Mouse (Mus musculus): ENCODE results near the gene Fgf13. TPM values are rescaled to one million over a fixed set of nuclear protein-coding genes. Genes with fewer than 3 reads are reported as not detected.

Fgf13 gene
- polyA plus RNA-seq, 1 experiment: 8.3 TPM

- no peak for DNase-seq
- no peaks in the 10 kb centered on the region for H3K27me3 ChIP-seq (ENCODE audit: control insufficient read depth, insufficient read depth, low read length)
- WGBS: 92% methylated on average over 3 of the region's 3 CpGs
- TF ChIP-seq POLR2A (IDR thresholded peaks at IDR 0.05; ENCODE audit: control insufficient read depth, extremely low read depth, insufficient read depth, low read length, poor library complexity): no peak
- no peak overlapping the region for H3K4me3 ChIP-seq (ENCODE audit: control insufficient read depth, insufficient read depth, low read length)
- H3K4me1 ChIP-seq (replicated peaks; ENCODE audit: control insufficient read depth, insufficient read depth, low read length): no peaks in the 10 kb centered on the region
- no peaks in the 10 kb centered on the region for H3K36me3 ChIP-seq (ENCODE audit: control insufficient read depth, insufficient read depth, low read length)
- no peak overlapping the region for H3K27ac ChIP-seq (ENCODE audit: control insufficient read depth, insufficient read depth, low read length)
Measured at GRCm38 (mm10) chrX:59290916-59291411, 276.9 kb downstream of the Fgf13 start.

- no peaks in the 10 kb centered on the region for H3K4me1 ChIP-seq (replicated peaks; ENCODE audit: control insufficient read depth, insufficient read depth, low read length)
- no peaks in the 10 kb centered on the region for H3K27me3 ChIP-seq (ENCODE audit: control insufficient read depth, insufficient read depth, low read length)
- TF ChIP-seq CTCF (IDR thresholded peaks at IDR 0.05; ENCODE audit: borderline replicate concordance, control insufficient read depth, extremely low read depth, insufficient read depth, low read length, poor library complexity) (no peak), POLR2A (IDR thresholded peaks at IDR 0.05; ENCODE audit: control insufficient read depth, extremely low read depth, insufficient read depth, low read length, poor library complexity) (no peak)
- no peaks in the 10 kb centered on the region for H3K36me3 ChIP-seq (ENCODE audit: control insufficient read depth, insufficient read depth, low read length)
- no peak for DNase-seq
- H3K4me3 ChIP-seq (ENCODE audit: control insufficient read depth, insufficient read depth, low read length): no peak overlapping the region
- H3K27ac ChIP-seq (ENCODE audit: control insufficient read depth, insufficient read depth, low read length): no peak overlapping the region
Measured at GRCm38 (mm10) chrX:59251576-59251975, 316.3 kb downstream of the Fgf13 start.

- no peak overlapping the region for H3K4me3 ChIP-seq (ENCODE audit: control insufficient read depth, insufficient read depth, low read length)
- no peak for TF ChIP-seq CTCF (IDR thresholded peaks at IDR 0.05; ENCODE audit: borderline replicate concordance, control insufficient read depth, extremely low read depth, insufficient read depth, low read length, poor library complexity)
- no peak for TF ChIP-seq POLR2A (IDR thresholded peaks at IDR 0.05; ENCODE audit: control insufficient read depth, extremely low read depth, insufficient read depth, low read length, poor library complexity)
- H3K27ac ChIP-seq (ENCODE audit: control insufficient read depth, insufficient read depth, low read length): no peak overlapping the region
- H3K27me3 ChIP-seq (ENCODE audit: control insufficient read depth, insufficient read depth, low read length): no peaks in the 10 kb centered on the region
- no peaks in the 10 kb centered on the region for H3K4me1 ChIP-seq (replicated peaks; ENCODE audit: control insufficient read depth, insufficient read depth, low read length)
- DNase-seq: no peak
- no peaks in the 10 kb centered on the region for H3K36me3 ChIP-seq (ENCODE audit: control insufficient read depth, insufficient read depth, low read length)
- 69% methylated on average over 3 of the region's 3 CpGs for WGBS
Measured at GRCm38 (mm10) chrX:59243752-59244151, 324.1 kb downstream of the Fgf13 start.

GRCm38 (mm10) chrX:59243176-59243575, 324.7 kb downstream of the Fgf13 start:
- H3K27ac ChIP-seq (ENCODE audit: control insufficient read depth, insufficient read depth, low read length): no peak overlapping the region
- no peak for TF ChIP-seq CTCF (IDR thresholded peaks at IDR 0.05; ENCODE audit: borderline replicate concordance, control insufficient read depth, extremely low read depth, insufficient read depth, low read length, poor library complexity)
- no peak for TF ChIP-seq POLR2A (IDR thresholded peaks at IDR 0.05; ENCODE audit: control insufficient read depth, extremely low read depth, insufficient read depth, low read length, poor library complexity)
- H3K36me3 ChIP-seq (ENCODE audit: control insufficient read depth, insufficient read depth, low read length): no peaks in the 10 kb centered on the region
- no peak overlapping the region for H3K4me3 ChIP-seq (ENCODE audit: control insufficient read depth, insufficient read depth, low read length)
- WGBS: 88% methylated on average over 3 of the region's 3 CpGs
- H3K27me3 ChIP-seq (ENCODE audit: control insufficient read depth, insufficient read depth, low read length): no peaks in the 10 kb centered on the region
- H3K4me1 ChIP-seq (replicated peaks; ENCODE audit: control insufficient read depth, insufficient read depth, low read length): no peaks in the 10 kb centered on the region
- DNase-seq: no peak

- no peak overlapping the region for H3K4me3 ChIP-seq (ENCODE audit: control insufficient read depth, insufficient read depth, low read length)
- no peaks in the 10 kb centered on the region for H3K4me1 ChIP-seq (replicated peaks; ENCODE audit: control insufficient read depth, insufficient read depth, low read length)
- no peaks in the 10 kb centered on the region for H3K27me3 ChIP-seq (ENCODE audit: control insufficient read depth, insufficient read depth, low read length)
- H3K27ac ChIP-seq (ENCODE audit: control insufficient read depth, insufficient read depth, low read length): no peak overlapping the region
- DNase-seq: no peak
- H3K36me3 ChIP-seq (ENCODE audit: control insufficient read depth, insufficient read depth, low read length): no peaks in the 10 kb centered on the region
- TF ChIP-seq POLR2A (IDR thresholded peaks at IDR 0.05; ENCODE audit: control insufficient read depth, extremely low read depth, insufficient read depth, low read length, poor library complexity) (no peak), CTCF (IDR thresholded peaks at IDR 0.05; ENCODE audit: borderline replicate concordance, control insufficient read depth, extremely low read depth, insufficient read depth, low read length, poor library complexity) (no peak)
Measured at GRCm38 (mm10) chrX:59241460-59241747, 326.5 kb downstream of the Fgf13 start.

GRCm38 (mm10) chrX:59240683-59241459, 327.0 kb downstream of the Fgf13 start:
- DNase-seq: no peak
- Histone ChIP-seq H3K4me1 (replicated peaks; ENCODE audit: control insufficient read depth, insufficient read depth, low read length) (no peaks in the 10 kb centered on the region), H3K4me3 (ENCODE audit: control insufficient read depth, insufficient read depth, low read length) (no peak overlapping the region), H3K36me3 (ENCODE audit: control insufficient read depth, insufficient read depth, low read length) (no peaks in the 10 kb centered on the region), H3K27me3 (ENCODE audit: control insufficient read depth, insufficient read depth, low read length) (no peaks in the 10 kb centered on the region), H3K27ac (ENCODE audit: control insufficient read depth, insufficient read depth, low read length) (no peak overlapping the region)
- TF ChIP-seq POLR2A (IDR thresholded peaks at IDR 0.05; ENCODE audit: control insufficient read depth, extremely low read depth, insufficient read depth, low read length, poor library complexity): no peak
- no peak for TF ChIP-seq CTCF (IDR thresholded peaks at IDR 0.05; ENCODE audit: borderline replicate concordance, control insufficient read depth, extremely low read depth, insufficient read depth, low read length, poor library complexity)
- WGBS: 76% methylated on average over 2 of the region's 2 CpGs

GRCm38 (mm10) chrX:59220675-59221074, 347.2 kb downstream of the Fgf13 start:
- no peaks in the 10 kb centered on the region for H3K36me3 ChIP-seq (ENCODE audit: control insufficient read depth, insufficient read depth, low read length)
- H3K4me1 ChIP-seq (replicated peaks; ENCODE audit: control insufficient read depth, insufficient read depth, low read length): no peaks in the 10 kb centered on the region
- no peaks in the 10 kb centered on the region for H3K27me3 ChIP-seq (ENCODE audit: control insufficient read depth, insufficient read depth, low read length)
- H3K4me3 ChIP-seq (ENCODE audit: control insufficient read depth, insufficient read depth, low read length): no peak overlapping the region
- no peak for DNase-seq
- TF ChIP-seq CTCF (IDR thresholded peaks at IDR 0.05; ENCODE audit: borderline replicate concordance, control insufficient read depth, extremely low read depth, insufficient read depth, low read length, poor library complexity): no peak
- TF ChIP-seq POLR2A (IDR thresholded peaks at IDR 0.05; ENCODE audit: control insufficient read depth, extremely low read depth, insufficient read depth, low read length, poor library complexity): no peak
- 88% methylated on average over 3 of the region's 3 CpGs for WGBS
- H3K27ac ChIP-seq (ENCODE audit: control insufficient read depth, insufficient read depth, low read length): no peak overlapping the region

All from thymus, adult 2 months (tissue).